Mouse (Mus musculus): Measurements from ENCODE around the gene Pip5k1a.

- TF ChIP-seq CTCF (IDR thresholded peaks at IDR 0.05; ENCODE audit: low read depth) (no peak), EP300 (IDR thresholded peaks at IDR 0.05; ENCODE audit: low read depth) (no peak)
Observed at GRCm38 (mm10) chr3:95027057-95027645, 79.6 kb downstream of the Pip5k1a start.

All from liver, embryonic 14.5 days (tissue).